Mouse (Mus musculus) embryo, embryonic 11 days (tissue): ENCODE measurements around the gene Pcnx3.

Source experiments
- DNase-seq: peaks from one replicate; pipeline ENCODE4 v3.0.0-alpha.2; 2015

The Pcnx3 gene

DNA sequence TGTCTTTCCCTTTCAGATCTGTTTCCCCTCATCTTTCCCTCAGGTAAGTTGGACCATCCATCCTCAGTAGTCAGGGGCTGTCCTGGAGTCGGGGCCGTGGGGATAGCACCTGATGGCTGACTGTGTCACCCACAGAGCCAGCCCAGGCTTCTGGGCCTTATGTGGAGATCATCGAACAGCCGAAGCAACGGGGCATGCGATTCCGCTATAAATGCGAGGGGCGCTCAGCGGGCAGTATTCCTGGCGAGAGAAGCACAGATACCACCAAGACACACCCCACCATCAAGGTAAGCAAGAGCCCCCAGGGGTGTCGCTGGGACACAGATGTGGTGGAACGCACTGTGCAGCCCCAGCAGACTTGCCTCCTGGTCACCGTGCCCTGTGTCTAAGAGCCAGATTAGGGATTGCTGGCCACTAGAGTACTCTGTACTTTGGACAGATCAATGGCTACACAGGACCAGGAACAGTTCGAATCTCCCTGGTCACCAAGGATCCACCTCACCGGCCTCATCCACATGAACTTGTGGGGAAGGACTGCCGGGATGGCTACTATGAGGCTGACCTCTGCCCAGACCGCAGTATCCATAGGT lies 50.2 kb downstream of the Pcnx3 start:
- DNase-seq = no peak

DNA sequence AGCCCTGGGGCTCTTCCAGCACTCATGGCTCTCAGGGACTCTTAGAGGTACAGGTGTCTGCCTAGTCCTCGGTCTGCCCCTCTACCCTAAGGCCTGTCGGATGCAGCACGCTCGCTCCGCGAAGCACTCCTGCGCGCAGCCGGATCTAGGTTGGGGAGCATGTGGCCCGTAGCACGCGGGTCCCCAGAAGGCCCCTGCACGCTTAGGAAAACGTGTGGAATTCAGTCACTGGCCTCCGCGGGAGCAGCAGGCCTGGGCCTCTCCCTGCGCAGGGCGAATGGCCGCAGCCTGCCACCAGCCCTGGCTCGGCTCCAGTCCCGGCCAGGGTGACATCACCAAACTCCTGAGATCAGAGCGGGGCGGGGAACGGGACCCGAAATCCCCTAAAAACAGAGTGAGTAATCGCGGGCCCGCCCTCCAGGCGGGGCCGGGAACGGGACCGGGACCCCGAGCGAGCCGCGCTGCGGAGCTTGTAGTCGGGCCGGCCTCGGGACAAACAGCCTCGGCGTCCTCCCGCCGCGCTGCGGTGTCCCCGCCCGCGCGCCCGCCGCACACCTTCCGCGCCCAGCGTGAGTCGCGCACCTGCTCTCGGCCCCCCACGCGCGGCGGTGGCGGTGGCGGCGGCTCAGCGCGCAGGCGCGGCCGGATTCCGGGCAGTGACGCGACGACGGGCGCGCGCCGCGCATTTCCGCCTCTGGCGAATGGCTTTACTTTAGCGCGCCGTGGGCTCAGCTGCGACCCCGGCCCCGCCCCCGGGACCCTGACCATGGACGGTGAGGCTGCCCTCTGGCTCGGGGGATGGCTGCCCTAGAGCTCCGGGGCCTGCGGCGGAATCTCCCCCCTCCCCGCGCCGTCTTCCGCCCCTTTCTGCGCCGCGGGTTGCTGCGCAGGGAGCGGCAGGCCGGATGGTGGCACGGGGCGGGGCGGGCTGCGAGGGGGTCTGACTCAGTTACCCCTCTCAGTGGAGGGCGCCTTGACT lies 51.4 kb downstream of the Pcnx3 start, which contains the start of gene Rela:
Gene Rela (plus strand): TSS at position 415 of the 979 bp plus-strand sequence.
- peak; percentile 92 for DNase-seq

DNA sequence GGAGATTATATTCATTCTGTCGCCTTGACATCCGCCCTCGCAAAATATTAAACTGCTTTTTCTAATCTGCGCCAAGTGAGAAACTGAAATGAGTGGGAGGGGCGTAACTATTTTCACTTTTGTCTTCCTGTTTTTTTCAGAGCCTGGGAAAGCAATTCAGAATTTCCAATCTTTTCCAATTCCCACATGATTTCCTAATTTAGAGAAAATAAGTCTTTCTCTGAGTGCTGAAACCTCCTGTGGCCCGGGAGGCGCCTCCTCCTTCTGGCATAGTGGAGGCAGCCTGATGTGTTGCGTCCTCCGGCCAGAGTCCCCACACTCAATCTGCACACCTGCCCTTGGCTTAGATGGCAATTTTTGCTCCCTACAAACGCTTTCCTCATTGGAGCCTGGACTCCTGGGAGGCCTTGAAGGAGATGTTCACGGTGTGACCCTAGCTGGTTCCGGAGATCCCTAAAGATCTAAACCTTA lies 52.1 kb downstream of the Pcnx3 start:
- DNase-seq = no peak

GRCm38 (mm10) chr19:5636036-5636570 lies 52.6 kb downstream of the Pcnx3 start:
- no peak for DNase-seq

DNA sequence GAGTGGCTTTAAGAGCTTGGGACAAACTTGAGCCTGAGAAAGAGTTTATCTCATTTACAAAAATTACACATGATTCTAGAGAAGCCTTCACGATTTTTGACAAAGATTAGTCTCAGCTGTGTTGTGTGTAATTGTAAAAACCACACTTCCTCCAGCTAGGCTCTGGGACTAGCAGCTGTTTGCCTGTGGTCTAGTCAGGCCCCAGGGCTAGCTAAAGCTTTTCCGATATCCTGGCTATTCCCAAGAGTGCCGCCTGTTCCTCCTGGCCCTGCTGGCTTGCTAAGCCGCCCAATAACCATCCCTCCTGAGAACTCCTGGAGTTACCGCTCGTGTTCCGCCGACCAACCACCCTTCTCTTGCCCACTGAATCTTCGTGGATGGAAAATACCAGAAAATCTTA lies 56.6 kb downstream of the Pcnx3 start:
- DNase-seq = no peak

DNA sequence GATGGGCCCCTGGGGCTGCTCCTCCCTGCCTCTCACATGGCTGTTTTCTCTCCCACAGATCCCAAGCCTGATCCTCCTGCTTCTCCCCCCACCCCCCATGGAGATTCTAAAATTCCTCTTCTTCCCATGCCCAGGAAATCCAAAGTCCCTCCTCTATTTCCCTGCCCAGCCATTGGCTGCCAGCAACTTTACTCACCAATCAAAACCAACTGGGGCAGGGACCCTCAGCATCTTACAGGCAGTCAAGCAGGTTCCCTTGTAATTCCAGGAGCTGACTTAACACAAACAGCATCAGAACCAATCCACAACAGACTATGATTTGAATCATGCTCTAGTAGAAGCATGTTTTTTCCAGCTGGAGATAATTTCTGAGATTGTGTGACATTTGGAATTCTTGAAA lies 58.8 kb downstream of the Pcnx3 start:
- DNase-seq = no peak

DNA sequence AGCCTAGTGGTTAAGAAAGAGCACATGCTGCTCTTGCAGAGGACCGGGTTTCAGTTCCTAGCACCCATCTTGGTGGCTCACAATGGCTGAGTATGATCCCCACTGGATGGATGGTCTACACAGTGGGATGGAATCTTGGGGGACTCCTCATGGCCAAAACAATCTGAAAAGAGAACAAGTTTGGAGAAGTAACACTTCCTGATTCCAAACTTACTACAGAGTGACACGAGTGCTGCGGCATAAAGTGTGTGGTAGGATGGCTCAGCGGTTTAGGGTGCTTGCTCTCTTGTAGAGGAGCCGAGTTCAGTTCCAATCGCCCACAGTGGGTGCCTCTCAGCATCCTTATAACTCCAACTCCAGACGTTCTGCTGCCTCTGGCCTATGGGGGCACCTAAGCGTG lies 63.4 kb downstream of the Pcnx3 start:
- no peak for DNase-seq

DNA sequence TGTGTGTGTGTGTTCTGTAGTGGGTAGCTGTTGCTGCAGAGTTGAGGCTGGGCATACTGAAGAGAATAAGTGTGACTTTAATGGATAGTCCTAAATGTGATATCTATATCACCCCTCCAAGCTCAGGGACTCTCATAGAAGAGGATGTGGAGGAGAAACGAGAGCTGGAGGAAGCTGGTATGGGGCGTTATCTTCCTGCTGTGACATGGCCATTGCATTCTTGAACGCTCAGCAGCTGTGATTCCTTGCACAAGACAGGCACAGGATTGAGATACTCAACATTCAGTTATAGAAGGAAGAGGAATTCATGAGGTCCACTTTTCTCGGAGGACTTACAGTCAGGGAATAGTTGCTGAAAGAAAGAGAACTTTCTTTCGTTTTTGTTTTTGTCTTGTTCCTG lies 66.8 kb downstream of the Pcnx3 start:
- DNase-seq = no peak

DNA sequence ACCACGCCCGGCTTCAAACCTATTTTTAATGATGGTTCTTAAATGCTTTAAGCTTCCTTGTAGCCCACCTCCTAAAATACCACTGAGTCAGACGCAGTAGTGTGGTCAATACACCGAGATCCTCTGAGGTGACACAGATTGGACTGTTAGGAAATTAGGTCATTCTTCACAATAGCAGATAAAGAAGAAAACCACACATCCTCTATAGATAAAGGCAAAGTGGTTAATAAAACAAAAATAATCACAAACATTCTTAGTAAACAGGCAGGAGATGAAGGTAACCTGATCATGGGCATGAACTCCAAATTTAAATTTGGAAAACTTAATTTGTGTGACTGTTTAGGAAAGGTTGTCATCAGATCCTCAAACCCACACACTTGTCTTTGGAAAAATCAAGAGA lies 68.7 kb downstream of the Pcnx3 start:
- DNase-seq = no peak

- no peak for DNase-seq
Measured at GRCm38 (mm10) chr19:5614953-5615352, 73.8 kb downstream of the Pcnx3 start.
